Mouse (Mus musculus) stomach, postnatal 0 days (tissue): ENCODE measurements at regions not wholly inside any gene's neighbourhood (a gene's known extent, or its start where the extent isn't known, plus 50 kb on each side); places are given as distances from the start of the nearest gene placed in this dataset.

Experiments used
- ATAC-seq: fragments of 200-750 bp; cut with Nextera tagmentation; 2 replicates; pipeline ENCODE4 v1.8.0; 2017; ENCODE audit not compliant: low FRiP score, low TSS enrichment
- DNase-seq: peaks from one replicate; pipeline ENCODE4 v3.0.0-alpha.2; 2016; ENCODE audit warnings: low spot score
- H3K27ac ChIP-seq: fragments of 300-500 bp; sonication (generic); replicated peaks from 2 replicates; pipeline ENCODE4 v1.5.1; 2014; ENCODE audit warnings: mild to moderate bottlenecking, control low read depth
- H3K27me3 ChIP-seq: fragments of 300-500 bp; sonication (generic); 2 replicates; pipeline ENCODE4 v1.6.1; 2014; ENCODE audit warnings: low read length; ENCODE audit not compliant: control insufficient read depth, insufficient read depth
- H3K36me3 ChIP-seq: fragments of 300-500 bp; sonication (generic); 2 replicates; pipeline ENCODE4 v1.6.1; 2014; ENCODE audit warnings: low read length, mixed read lengths; ENCODE audit not compliant: control insufficient read depth, insufficient read depth
- H3K4me1 ChIP-seq: fragments of 300-500 bp; sonication (generic); replicated peaks from 2 replicates; pipeline ENCODE4 v1.6.1; 2014; ENCODE audit warnings: antibody characterized with exemption; ENCODE audit not compliant: control insufficient read depth, insufficient read depth
- H3K4me2 ChIP-seq: fragments of 300-500 bp; sonication (generic); replicated peaks from 2 replicates; pipeline ENCODE4 v1.6.1; 2014; ENCODE audit warnings: low read depth, mild to moderate bottlenecking, control low read depth, moderate library complexity
- H3K4me3 ChIP-seq: fragments of 300-500 bp; sonication (generic); 2 replicates; pipeline ENCODE4 v1.5.1; 2014; ENCODE audit warnings: low read depth, low read length, control low read depth
- H3K9ac ChIP-seq: fragments of 300-500 bp; sonication (generic); 2 replicates; pipeline ENCODE4 v1.6.1; 2014; ENCODE audit warnings: mild to moderate bottlenecking, low read length, control low read depth, mixed read lengths
- H3K9me3 ChIP-seq: fragments of 300-500 bp; sonication (generic); 2 replicates; pipeline ENCODE4 v1.6.1; 2016; ENCODE audit warnings: low read length; ENCODE audit not compliant: control insufficient read depth
- CTCF ChIP-seq: IDR thresholded peaks from 2 replicates; pipeline ENCODE4 v1.5.1; 2016; ENCODE audit warnings: antibody characterized with exemption, low read depth, mild to moderate bottlenecking, moderate library complexity
- EP300 ChIP-seq: optimal IDR thresholded peaks from 2 replicates; pipeline ENCODE3; 2016; ENCODE audit warnings: antibody characterized with exemption
- whole genome bisulfite sequencing: fragments of 180-500 bp; shearing (Covaris S2); extraction: QIAGEN DNeasy Blood & Tissue Kit; methylation state at CpG from one replicate; pipeline ENCODE4 v1.1.7; 2014; 5-methylcytosine and 5-hydroxymethylcytosine counted together

DNA sequence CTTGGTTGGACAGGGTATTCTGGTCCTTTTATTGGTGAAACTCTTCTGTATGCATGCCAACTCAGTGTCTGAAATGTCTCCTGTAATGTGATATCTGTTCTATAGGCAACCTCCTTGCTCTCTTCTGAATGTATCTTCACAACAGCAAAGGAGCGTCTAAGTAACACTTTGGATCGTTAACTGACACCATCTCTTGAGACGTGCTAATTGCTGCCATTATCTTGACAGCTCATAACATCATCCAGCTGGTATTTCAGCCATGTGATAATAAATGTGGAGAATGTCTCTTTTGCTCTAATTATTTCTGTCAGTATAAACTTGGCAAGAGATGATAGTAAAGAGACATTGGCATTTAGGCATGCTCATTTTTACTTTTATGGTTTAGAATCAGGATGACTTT is 68.8 kb upstream of the Col8a1 start:
- no peak overlapping the region for H3K27ac ChIP-seq
- H3K27me3 ChIP-seq = no peaks in the 10 kb centered on the region
- no peak for TF ChIP-seq CTCF
- TF ChIP-seq EP300 = no peak
- 52% methylated on average over 3 of the region's 3 CpGs for whole genome bisulfite sequencing
- H3K4me2 ChIP-seq = no peak overlapping the region
- no peak for DNase-seq
- no peak overlapping the region for H3K9ac ChIP-seq
- no peak for ATAC-seq
- H3K36me3 ChIP-seq = no peaks in the 10 kb centered on the region
- no peaks in the 10 kb centered on the region for H3K4me1 ChIP-seq
- no peak overlapping the region for H3K4me3 ChIP-seq
- H3K9me3 ChIP-seq = no peaks in the 10 kb centered on the region

DNA sequence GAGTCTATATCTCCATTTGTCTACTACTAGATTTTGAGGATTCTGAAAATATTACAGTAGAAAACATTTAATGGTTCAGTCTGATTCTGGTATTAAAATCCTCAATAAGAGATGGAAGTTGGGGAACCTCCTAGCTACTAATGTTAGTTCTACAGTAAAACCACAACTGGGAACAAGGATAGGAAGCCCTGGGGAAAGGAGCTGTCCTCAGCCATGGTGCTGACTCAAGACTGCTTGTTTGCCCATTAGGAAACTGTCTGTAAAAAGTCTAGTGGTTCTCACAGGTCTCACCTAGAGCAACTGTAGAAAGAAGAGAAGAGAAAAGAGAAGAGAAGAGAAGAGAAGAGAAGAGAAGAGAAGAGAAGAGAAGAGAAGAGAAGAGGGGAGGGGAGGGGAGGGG is 90.9 kb upstream of the Col8a1 start:
- TF ChIP-seq CTCF (no peak), EP300 (no peak)
- no peaks in the 10 kb centered on the region for H3K27me3 ChIP-seq
- no peaks in the 10 kb centered on the region for H3K36me3 ChIP-seq
- no peak for ATAC-seq
- H3K4me2 ChIP-seq = no peak overlapping the region
- peak; percentile 51 for DNase-seq
- H3K4me1 ChIP-seq = no peaks in the 10 kb centered on the region
- no peak overlapping the region for H3K4me3 ChIP-seq
- no peak overlapping the region for H3K27ac ChIP-seq
- H3K9ac ChIP-seq = no peak overlapping the region
- no peaks in the 10 kb centered on the region for H3K9me3 ChIP-seq

DNA sequence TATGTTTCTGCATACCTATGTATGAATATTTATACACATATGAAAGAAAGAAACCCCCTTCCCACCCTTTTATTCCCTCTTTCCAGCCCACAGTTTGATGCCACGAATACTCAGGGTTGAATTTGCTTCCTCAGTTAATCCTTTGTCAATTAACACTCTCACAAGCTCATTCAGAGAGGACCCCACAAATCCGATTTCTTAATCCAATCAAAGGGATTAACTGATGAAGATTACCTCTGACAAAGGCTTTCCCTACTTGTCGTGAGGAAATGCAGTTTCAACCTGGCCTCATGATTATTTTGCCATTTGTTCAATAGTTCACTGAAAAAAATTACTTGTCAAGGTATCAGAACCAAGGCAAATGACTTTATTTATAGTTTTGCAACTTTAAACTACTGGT is 91.8 kb upstream of the Col8a1 start:
- Histone ChIP-seq H3K4me1 (no peaks in the 10 kb centered on the region), H3K27me3 (no peaks in the 10 kb centered on the region), H3K27ac (no peak overlapping the region), H3K4me3 (no peak overlapping the region), H3K4me2 (no peak overlapping the region), H3K9ac (no peak overlapping the region), H3K9me3 (no peaks in the 10 kb centered on the region), H3K36me3 (no peaks in the 10 kb centered on the region)
- ATAC-seq = no peak
- WGBS = 38% methylated on average over 3 of the region's 3 CpGs
- DNase-seq = no peak
- no peak for TF ChIP-seq CTCF
- TF ChIP-seq EP300 = no peak

DNA sequence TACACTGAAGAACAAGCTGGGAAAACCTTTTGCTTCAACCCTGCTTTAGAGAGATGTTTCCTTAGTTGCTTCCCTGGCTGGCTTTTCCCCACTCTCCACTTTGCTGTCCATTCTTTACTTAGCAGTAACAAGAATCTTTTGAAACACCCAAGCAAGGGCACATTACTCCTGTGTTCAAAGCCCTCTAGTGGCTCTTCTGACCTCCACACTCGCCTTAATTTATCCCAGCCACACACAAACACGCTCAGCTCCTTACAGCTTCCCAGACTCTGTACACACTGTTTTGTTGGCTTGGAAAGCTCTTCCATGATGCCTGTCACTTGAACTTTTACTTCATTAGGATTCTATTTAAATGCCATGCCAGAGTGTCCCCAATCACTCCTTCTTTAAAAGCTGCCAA is 97.3 kb upstream of the Col8a1 start:
- TF ChIP-seq EP300 (no peak), CTCF (peak; percentile 56)
- H3K4me3 ChIP-seq = no peak overlapping the region
- H3K4me1 ChIP-seq = no peaks in the 10 kb centered on the region
- H3K9ac ChIP-seq = no peak overlapping the region
- H3K27me3 ChIP-seq = no peaks in the 10 kb centered on the region
- ATAC-seq = no peak
- H3K27ac ChIP-seq = no peak overlapping the region
- no peak overlapping the region for H3K4me2 ChIP-seq
- DNase-seq = no peak
- no peaks in the 10 kb centered on the region for H3K9me3 ChIP-seq
- 52% methylated on average over 2 of the region's 2 CpGs for WGBS
- no peaks in the 10 kb centered on the region for H3K36me3 ChIP-seq

DNA sequence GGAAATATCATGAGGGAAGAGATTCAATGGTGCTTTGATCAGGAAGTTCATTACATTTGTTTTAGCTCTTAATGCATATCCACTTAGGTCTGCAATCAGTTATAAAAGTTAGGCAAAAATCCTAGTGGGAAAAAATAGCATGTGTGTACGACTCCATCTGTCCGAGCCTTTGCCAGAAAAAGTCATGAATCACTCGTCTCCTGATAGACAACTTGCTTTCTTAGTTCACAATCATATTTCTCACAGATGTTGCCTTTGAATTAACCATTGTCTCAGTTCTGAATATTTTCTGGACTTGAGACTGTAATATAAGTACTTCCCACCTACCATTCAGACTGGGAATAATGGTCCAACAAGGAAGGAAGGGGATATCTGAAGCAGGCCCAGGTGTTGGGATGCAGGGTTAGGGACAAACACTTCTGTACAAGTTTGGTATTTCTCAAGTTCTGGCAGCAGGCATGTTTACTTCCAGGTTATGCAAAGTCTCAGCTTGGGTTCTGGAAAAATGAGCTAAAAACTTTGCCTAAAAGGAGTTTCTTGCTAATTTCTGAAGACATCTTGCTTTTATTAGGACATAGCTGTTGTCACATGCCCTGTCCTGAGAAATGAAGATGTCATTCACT is 98.4 kb upstream of the Col8a1 start:
- TF ChIP-seq EP300 (no peak), CTCF (no peak)
- DNase-seq (no peak), ATAC-seq (no peak)
- H3K9me3 ChIP-seq = no peaks in the 10 kb centered on the region
- no peaks in the 10 kb centered on the region for H3K27me3 ChIP-seq
- no peak overlapping the region for H3K9ac ChIP-seq
- H3K4me3 ChIP-seq = no peak overlapping the region
- 70% methylated on average over 3 of the region's 3 CpGs for WGBS
- H3K4me2 ChIP-seq = no peak overlapping the region
- no peak overlapping the region for H3K27ac ChIP-seq
- H3K4me1 ChIP-seq = no peaks in the 10 kb centered on the region
- H3K36me3 ChIP-seq = no peaks in the 10 kb centered on the region

DNA sequence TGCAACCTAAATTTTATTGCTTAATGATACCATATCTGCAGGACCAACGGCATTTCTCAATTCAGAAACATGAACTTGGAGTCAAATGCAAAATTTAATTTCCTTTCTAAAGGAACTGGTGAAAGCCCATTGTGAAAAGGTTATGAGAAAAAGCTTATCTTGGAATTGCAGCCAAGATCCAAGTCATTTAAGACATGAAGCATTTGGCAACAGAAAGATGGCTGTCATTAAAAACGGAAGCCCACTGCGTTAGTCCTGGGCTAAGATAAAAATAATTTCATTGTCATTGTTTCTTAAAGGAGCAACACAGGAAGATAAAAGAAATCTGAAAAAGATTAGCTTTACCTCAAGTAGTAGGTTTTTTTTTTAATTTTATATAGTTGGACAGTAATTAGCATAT is 99.2 kb upstream of the Col8a1 start:
- no peak overlapping the region for H3K4me2 ChIP-seq
- no peaks in the 10 kb centered on the region; the same call in 1 of the 2 replicates for H3K4me1 ChIP-seq
- no peak for ATAC-seq
- H3K9ac ChIP-seq = no peak overlapping the region
- TF ChIP-seq EP300 (no peak), CTCF (no peak)
- 60% methylated on average over 3 of the region's 3 CpGs for WGBS
- no peaks in the 10 kb centered on the region for H3K27me3 ChIP-seq
- no peaks in the 10 kb centered on the region for H3K9me3 ChIP-seq
- H3K27ac ChIP-seq = no peak overlapping the region
- H3K4me3 ChIP-seq = no peak overlapping the region
- no peaks in the 10 kb centered on the region for H3K36me3 ChIP-seq
- DNase-seq = no peak
